Mouse (Mus musculus) heart, adult 2 months (tissue): ENCODE results near the gene Znrf3. TPM values are rescaled to one million over a fixed set of nuclear protein-coding genes. Genes with fewer than 3 reads are reported as not detected.

Source experiments
- DNase-seq, 2 experiments: peaks; one replicate each; pipeline ENCODE4 v3.0.0; 2021
- H3K27ac ChIP-seq: fragments of 200-600 bp; 2 replicates; pipeline ENCODE4 v1.8.1; 2022
- H3K27me3 ChIP-seq: fragments of 200-500 bp; 2 replicates; pipeline ENCODE4 v1.6.1; 2012; ENCODE audit warnings: mild to moderate bottlenecking, low read length, inconsistent platforms, mixed read lengths; ENCODE audit not compliant: control insufficient read depth, insufficient read depth
- H3K36me3 ChIP-seq: fragments of 200-500 bp; 2 replicates; pipeline ENCODE4 v1.6.1; 2012; ENCODE audit warnings: low read length, inconsistent platforms; ENCODE audit not compliant: control insufficient read depth, insufficient read depth
- H3K4me1 ChIP-seq: fragments of 200-500 bp; 2 replicates; pipeline ENCODE4 v1.6.1; 2011; ENCODE audit warnings: low read length; ENCODE audit not compliant: control insufficient read depth, insufficient read depth
- H3K4me3 ChIP-seq: fragments of 200-600 bp; 2 replicates; pipeline ENCODE4 v1.8.1; 2022
- H3K79me2 ChIP-seq: fragments of 200-500 bp; replicated peaks from 2 replicates; pipeline ENCODE4 v1.6.1; 2012; ENCODE audit warnings: mild to moderate bottlenecking, inconsistent platforms, low read length, moderate library complexity, mixed read lengths; ENCODE audit not compliant: control insufficient read depth, insufficient read depth
- H3K9ac ChIP-seq: fragments of 200-500 bp; 2 replicates; pipeline ENCODE4 v1.6.1; 2012; ENCODE audit warnings: low read depth, mild to moderate bottlenecking, control low read depth, inconsistent platforms, low read length, mixed read lengths
- CTCF ChIP-seq: fragments of 200-600 bp; IDR thresholded peaks from 2 replicates; pipeline ENCODE4 v1.8.1; 2022; ENCODE audit warnings: antibody characterized with exemption, mild to moderate bottlenecking, moderate library complexity
- EP300 ChIP-seq: fragments of 200-500 bp; IDR thresholded peaks from 2 replicates; pipeline ENCODE4 v1.6.1; 2011; ENCODE audit warnings: low read depth, low read length, control low read depth; ENCODE audit not compliant: insufficient read depth
- POLR2A ChIP-seq: fragments of 200-500 bp; IDR thresholded peaks from 2 replicates; pipeline ENCODE4 v1.6.1; 2011; ENCODE audit warnings: mild to moderate bottlenecking, low read depth, low read length, control low read depth; ENCODE audit not compliant: insufficient read depth
- WGBS: fragments of 180-500 bp; shearing (Covaris S2); methylation state at CpG from one replicate; pipeline ENCODE4 v1.1.7; 2018; 5-methylcytosine and 5-hydroxymethylcytosine counted together
- intact Hi-C: fragments of 180-260 bp; cut with DNase I; formaldehyde crosslinking; loops from one replicate; pipeline ENCODE4 v1.15.1; 2025
- polyA plus RNA-seq: library from polyadenylated mRNA; depleted of rRNA; stranded (reverse); fragments of >200 nt; gene quantifications from 2 replicates; pipeline ENCODE4 v1.2.3, GENCODE M21; 2012
- total RNA-seq, 2 experiments: library from RNA; stranded (reverse); gene quantifications; 2 replicates each; pipeline ENCODE4 v1.2.3; 2021

The Znrf3 gene
- total and polyA plus RNA-seq, 3 experiments = 2.9 to 7.3 (median 7.3) TPM

DNA sequence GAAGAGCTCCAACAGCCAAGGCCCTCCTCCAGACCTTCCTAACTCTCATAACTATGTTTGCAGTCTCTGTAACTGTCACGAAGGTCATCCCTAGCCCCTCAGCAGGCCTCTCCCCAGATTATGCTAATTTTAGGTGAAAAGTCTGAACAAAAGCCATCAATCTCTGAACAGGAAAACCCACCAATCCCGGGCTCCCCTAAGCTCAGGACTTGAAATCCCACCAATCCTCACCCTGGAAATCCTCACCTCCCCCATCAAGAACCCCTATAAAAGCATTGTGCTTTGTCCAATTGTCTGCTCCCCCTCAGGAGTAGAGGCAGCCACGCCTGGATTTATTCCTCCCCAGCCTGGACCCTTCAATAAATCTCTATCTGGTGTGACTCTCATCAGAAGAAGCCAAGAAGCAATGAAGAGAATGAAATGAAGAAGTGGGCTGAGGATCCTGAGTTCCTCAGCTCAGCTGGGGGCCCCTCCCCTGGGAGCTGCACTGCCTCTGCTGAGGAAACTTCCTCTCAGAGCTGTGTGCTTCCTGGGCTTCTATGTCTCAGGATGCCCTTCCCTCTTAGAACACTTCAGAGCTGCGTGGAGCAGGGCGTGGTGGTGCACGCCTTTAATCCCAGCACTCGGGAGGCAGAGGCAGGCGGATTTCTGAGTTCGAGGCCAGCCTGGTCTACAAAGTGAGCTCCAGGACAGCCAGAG, 172.0 kb downstream of the Znrf3 start:
- Histone ChIP-seq H3K27me3 (no peaks in the 10 kb centered on the region), H3K4me1 (no peaks in the 10 kb centered on the region), H3K27ac (no peak overlapping the region), H3K4me3 (no peak overlapping the region), H3K9ac (no peak overlapping the region), H3K79me2 (no peaks in the 10 kb centered on the region), H3K36me3 (no peaks in the 10 kb centered on the region)
- WGBS = 69% methylated on average over 9 of the region's 9 CpGs
- no peak for DNase-seq
- TF ChIP-seq EP300 = no peak
- no peak for TF ChIP-seq CTCF
- TF ChIP-seq POLR2A = no peak
- intact Hi-C loops = no loop called here

DNA sequence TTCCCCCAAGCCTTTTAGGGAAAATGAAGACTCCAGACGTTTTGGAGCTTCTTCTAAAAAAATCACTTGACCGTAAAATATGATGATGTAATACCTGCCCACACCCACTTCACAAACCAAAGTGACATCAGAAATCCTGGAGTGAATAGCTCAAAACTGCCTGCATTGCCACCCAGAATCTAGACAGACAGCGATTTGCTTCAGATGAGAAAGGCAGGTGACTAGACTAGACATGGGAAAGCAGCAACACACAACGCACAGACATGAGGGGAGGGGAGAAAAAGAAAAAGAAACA, 172.6 kb downstream of the Znrf3 start:
- DNase-seq = no peak
- Histone ChIP-seq H3K4me1 (no peaks in the 10 kb centered on the region), H3K27me3 (no peaks in the 10 kb centered on the region), H3K4me3 (no peak overlapping the region), H3K79me2 (no peaks in the 10 kb centered on the region), H3K27ac (no peak overlapping the region), H3K36me3 (no peaks in the 10 kb centered on the region), H3K9ac (no peak overlapping the region)
- WGBS = 67% methylated on average over 4 of the region's 4 CpGs
- TF ChIP-seq POLR2A = no peak
- no peak for TF ChIP-seq CTCF
- no peak for TF ChIP-seq EP300
- intact Hi-C loops = no loop called here

DNA sequence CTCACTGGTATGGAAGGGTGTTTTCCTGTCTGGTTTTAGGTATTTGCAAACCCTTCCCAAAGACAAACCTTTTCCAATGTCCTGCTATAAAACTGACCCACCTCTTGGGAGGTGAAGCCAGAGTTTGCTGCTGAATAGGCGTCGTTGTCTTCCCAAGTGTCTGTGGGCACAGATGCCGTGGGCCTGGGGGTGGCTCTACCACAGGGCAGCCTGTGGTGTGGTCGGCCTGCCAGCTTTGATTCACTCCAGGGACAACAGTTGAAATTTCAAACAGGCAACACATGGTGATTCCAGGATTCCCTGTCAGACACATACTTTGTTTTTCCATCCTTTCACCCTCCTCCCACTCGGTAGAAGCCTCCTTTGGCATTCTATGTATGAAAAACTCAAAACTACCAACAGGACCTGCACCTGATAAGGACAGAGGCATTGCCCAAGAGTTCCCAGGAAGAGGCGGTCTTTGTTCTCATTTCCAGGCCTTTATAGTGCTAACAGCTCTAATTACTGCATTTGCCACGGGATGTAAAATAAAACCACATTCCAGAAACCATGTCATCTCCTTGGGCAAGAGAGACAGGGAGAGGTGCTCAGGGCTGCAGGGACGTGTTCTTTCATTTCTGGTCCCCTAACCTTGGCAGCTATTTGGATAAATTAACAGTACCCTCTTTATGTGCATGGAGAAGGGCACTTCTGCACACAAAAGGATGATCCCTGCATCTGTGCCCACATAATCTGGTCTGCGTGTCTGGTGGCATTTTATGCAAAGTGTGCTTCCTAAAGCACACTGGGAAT, 173.2 kb downstream of the Znrf3 start:
- TF ChIP-seq EP300 (no peak), CTCF (no peak), POLR2A (no peak)
- Histone ChIP-seq H3K27me3 (no peaks in the 10 kb centered on the region), H3K9ac (no peak overlapping the region), H3K27ac (no peak overlapping the region), H3K4me3 (no peak overlapping the region), H3K4me1 (no peaks in the 10 kb centered on the region), H3K36me3 (no peaks in the 10 kb centered on the region), H3K79me2 (no peaks in the 10 kb centered on the region)
- no peak for DNase-seq
- intact Hi-C loops = no loop called here
- WGBS = 68% methylated on average over 9 of the region's 9 CpGs

DNA sequence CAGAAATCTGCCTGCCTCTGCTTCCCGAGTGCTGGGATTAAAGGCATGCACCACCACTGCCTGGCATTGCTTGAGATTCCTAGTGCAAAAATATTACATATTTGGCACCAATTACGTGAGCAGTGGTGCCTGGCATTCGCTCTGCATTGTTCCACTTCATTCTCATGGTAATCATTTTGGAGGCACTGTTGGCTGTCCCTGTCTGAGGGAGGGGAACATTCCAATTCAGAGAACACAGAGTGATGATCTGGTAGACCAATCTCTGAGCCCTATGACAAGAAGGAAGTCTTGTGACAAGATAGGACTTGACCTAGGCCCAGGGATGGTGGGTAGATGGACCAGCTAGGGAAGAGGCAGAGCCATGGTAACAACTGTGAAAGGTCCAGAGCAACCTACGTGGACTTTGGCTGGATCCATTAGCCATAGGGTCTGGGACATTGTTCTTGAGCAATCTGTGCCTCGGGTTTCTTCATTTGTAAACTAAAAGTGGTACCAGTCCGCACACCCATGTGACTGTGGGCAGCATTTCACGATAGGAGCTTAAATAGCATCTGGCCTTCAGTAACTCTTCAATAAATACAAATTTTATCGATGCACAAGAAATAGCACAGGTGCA, 174.7 kb downstream of the Znrf3 start:
- no peaks in the 10 kb centered on the region for H3K79me2 ChIP-seq
- DNase-seq = no peak
- intact Hi-C loops = no loop called here
- TF ChIP-seq POLR2A = no peak
- no peak for TF ChIP-seq EP300
- TF ChIP-seq CTCF = no peak
- H3K27ac ChIP-seq = no peak overlapping the region
- no peaks in the 10 kb centered on the region for H3K27me3 ChIP-seq
- whole genome bisulfite sequencing = 82% methylated on average over 8 of the region's 8 CpGs
- no peak overlapping the region for H3K9ac ChIP-seq
- peaks cover 1% of the 10 kb centered on the region; the same call in 1 of the 2 replicates for H3K4me1 ChIP-seq
- no peak overlapping the region for H3K4me3 ChIP-seq
- H3K36me3 ChIP-seq = no peaks in the 10 kb centered on the region

DNA sequence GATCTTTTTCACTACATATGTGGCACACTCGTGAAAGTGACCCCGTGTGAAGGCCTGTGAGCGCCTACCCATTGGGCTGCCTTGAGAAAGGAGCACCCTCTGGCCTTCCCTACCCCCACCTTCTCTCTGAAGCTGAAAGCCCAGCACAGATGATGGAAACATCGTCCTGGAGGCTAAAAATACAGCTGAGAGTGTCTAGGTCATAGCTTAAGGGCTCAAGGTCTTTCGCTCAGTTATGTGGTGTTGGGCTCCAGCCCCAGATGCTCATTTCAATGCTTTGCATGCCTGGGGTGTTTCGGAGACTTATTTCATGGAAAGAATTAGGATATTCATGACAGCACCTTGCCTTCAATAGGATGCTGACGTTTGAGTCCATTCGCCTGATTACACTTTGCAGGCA, 178.9 kb downstream of the Znrf3 start:
- Histone ChIP-seq H3K4me1 (peaks cover 3% of the 10 kb centered on the region; the same call in 1 of the 2 replicates), H3K36me3 (no peaks in the 10 kb centered on the region), H3K27ac (peak overlapping the region; percentile 76), H3K79me2 (no peaks in the 10 kb centered on the region), H3K4me3 (no peak overlapping the region), H3K9ac (no peak overlapping the region), H3K27me3 (no peaks in the 10 kb centered on the region)
- 56% methylated on average over 8 of the region's 8 CpGs for WGBS
- intact Hi-C loops = no loop called here
- DNase-seq = no peak
- TF ChIP-seq EP300 = no peak
- no peak for TF ChIP-seq POLR2A
- no peak for TF ChIP-seq CTCF
